In the genomic region with DNA sequence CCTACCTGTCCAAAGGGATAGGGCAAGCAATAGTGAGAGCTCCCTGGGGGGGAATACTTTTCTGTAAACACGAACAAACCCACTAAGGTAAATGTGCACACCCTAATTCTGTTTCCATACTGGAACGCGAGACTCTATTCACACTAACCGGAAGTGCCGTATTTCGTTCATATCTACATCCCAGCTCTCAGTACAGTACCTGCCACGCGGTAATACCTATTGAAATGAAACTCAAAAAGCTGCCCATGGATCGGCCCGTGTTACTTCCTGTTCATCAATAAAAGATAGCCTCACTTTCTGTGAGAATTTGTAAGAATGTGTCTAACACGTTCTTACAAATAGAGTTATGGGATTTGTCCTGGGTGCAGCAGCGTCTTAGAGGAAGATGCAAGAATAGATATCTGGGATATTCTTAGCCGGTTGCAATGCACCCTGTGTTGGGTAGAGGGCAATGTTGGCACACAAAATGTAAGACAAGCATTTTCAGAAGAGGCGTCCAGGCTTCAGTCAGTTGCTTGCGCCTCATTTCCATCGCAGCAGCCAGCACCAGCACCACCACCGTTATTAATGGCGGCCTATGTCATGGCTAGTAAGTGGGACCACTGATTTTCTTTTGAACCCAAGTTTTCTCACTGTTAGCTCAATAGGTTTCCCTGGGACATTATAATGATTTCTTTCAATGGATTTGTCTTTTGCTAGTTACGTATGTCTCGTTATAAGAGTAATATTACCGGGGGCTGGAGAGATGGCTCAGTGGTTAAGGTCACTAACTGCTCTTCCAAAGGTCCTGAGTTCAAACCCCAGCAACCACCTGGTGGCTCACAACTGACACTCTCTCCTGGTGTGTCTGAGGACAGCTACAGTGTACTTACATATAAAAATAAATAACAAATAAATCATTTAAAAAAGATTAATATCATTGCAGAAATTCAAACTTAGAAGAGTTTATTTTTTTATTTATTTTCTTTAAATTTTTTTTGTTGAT, we compare ENCODE assay signal across 8 mouse cellular contexts. TPM values are rescaled to one million over a fixed set of nuclear protein-coding genes. Genes with fewer than 3 reads are reported as not detected.
DNase-seq lines count a peak whose midpoint lies in the region; ATAC-seq and TF ChIP-seq lines count a peak whose summit lies in the region.

No protein-coding gene starts in this region.

- H3K4me1 ChIP-seq in G1E (ENCODE audit: insufficient read depth, low read depth, low read length), result peaks cover 3% of the 10 kb centered on the region; the same call in 1 of the 2 replicates
- no peaks in the 10 kb centered on the region for H3K4me1 ChIP-seq in midbrain, embryonic 15.5 days

- 48% methylated on average over 21 of the region's 21 CpGs for WGBS in midbrain, embryonic 15.5 days

- H3K36me3 ChIP-seq in G1E (replicated peaks), result no peaks in the 10 kb centered on the region
- H3K36me3 ChIP-seq in midbrain, embryonic 15.5 days (replicated peaks), result no peaks in the 10 kb centered on the region

- no peak overlapping the region for H3K27ac ChIP-seq in midbrain, embryonic 15.5 days

- peak; percentile 32; the same call in 1 of the 2 replicates for TF ChIP-seq CTCF in G1E (IDR thresholded peaks at IDR 0.05; ENCODE audit: low read depth, low read length)

- H3K27me3 ChIP-seq in G1E (ENCODE audit: insufficient read depth, low read length), result 0 out of 2 replicates have a peak, but pooled peaks cover 3% of the 10 kb centered on the region
- H3K27me3 ChIP-seq in midbrain, embryonic 15.5 days (replicated peaks), result 0 out of 2 replicates have a peak, but pooled peaks cover 7% of the 10 kb centered on the region

- no peak overlapping the region for H3K4me2 ChIP-seq in midbrain, embryonic 15.5 days

- no peak overlapping the region for H3K9ac ChIP-seq in midbrain, embryonic 15.5 days

- intact Hi-C loops in left cerebral cortex, postnatal 4 days (cut with DNase I), result loop anchor here (5.0 to 10.0 kb wide), 3 partner anchors 806 to 1199 kb away; a partner anchor contains a TSS

- 0 out of 2 replicates have a peak, but pooled peaks have one; percentile 28 for ATAC-seq in G1E (ENCODE audit: extremely low read depth, insufficient number of reproducible peaks, low FRiP score, poor library complexity, severe bottlenecking)
- peak; percentile 75 for ATAC-seq in inflammation-experienced regulatory T-cells, adult 6 months
- ATAC-seq in midbrain, embryonic 15.5 days (replicated peaks), result peak; percentile 83

- H3K4me3 ChIP-seq in G1E (ENCODE audit: low read depth, low read length), result no peak overlapping the region
- H3K4me3 ChIP-seq in midbrain, embryonic 15.5 days, result no peak overlapping the region

- H3K9me3 ChIP-seq in G1E (replicated peaks), result no peaks in the 10 kb centered on the region
- no peaks in the 10 kb centered on the region for H3K9me3 ChIP-seq in midbrain, embryonic 15.5 days

- DNase-seq in 416B (ENCODE audit: low read depth) (peak; percentile 77), G1E (ENCODE audit: low spot score) (no peak)
- peak; percentile 86 for DNase-seq in cerebellum, adult 9-10 months
- DNase-seq in frontal cortex, adult 2 months (ENCODE audit: extremely low spot score in 1 of 2, low spot score in 1 of 2), result peak; percentile 36 to 91
- peak; percentile 75 for DNase-seq in left cerebral cortex, postnatal 4 days
- peak; percentile 59 for DNase-seq in testis, postnatal 10 days (ENCODE audit: low spot score)

RNA-seq across cellular contexts. Expression of a gene that starts 17.1 kb away (rescaled TPM):
- total RNA-seq in G1E (2014; fragmentation: Nextera tagmentation) (19.3 and 21.8 TPM in 2 replicates), G1E (2017) (4.1 and 4.8 TPM in 2 replicates)
- polyA plus RNA-seq in G1E (2012), result 1.8 and 2.1 TPM in 2 replicates
- 13.5 and 16.2 TPM in 2 replicates for polyA plus RNA-seq in frontal cortex, adult 2 months (2012; rRNA removed)
- 1 to 10 TPM in 2 of 3 experiments, under 1 TPM in 1; 0.87 to 1.7 (median 1.3) TPM for polyA plus RNA-seq in inflammation-experienced regulatory T-cells, adult 6 months (2017; shearing (Covaris generic))
- total RNA-seq in left cerebral cortex, postnatal 4 days (2021), result 10 to 100 TPM; 40.4 to 43.8 TPM
- 26.7 and 28.3 TPM in 2 replicates for polyA plus RNA-seq in midbrain, embryonic 15.5 days (2015; fragmentation: Nextera tagmentation; extraction: Ambion mirVana)

Comparison
In these comparisons a context has a peak if more than half of its experiments do, and no peak if none do; other contexts are left out.
1. ATAC-seq: peak in every context shown above with its lines; median percentile 83 in midbrain, embryonic 15.5 days; 75 in inflammation-experienced regulatory T-cells, adult 6 months; 28 in G1E.